Mouse (Mus musculus): ENCODE results near the gene Cmc2. TPM values are rescaled to one million over a fixed set of nuclear protein-coding genes. Genes with fewer than 3 reads are reported as not detected.

Cmc2 gene
- polyA plus RNA-seq, 1 experiment from 2014 or later = 25.7 TPM

DNA sequence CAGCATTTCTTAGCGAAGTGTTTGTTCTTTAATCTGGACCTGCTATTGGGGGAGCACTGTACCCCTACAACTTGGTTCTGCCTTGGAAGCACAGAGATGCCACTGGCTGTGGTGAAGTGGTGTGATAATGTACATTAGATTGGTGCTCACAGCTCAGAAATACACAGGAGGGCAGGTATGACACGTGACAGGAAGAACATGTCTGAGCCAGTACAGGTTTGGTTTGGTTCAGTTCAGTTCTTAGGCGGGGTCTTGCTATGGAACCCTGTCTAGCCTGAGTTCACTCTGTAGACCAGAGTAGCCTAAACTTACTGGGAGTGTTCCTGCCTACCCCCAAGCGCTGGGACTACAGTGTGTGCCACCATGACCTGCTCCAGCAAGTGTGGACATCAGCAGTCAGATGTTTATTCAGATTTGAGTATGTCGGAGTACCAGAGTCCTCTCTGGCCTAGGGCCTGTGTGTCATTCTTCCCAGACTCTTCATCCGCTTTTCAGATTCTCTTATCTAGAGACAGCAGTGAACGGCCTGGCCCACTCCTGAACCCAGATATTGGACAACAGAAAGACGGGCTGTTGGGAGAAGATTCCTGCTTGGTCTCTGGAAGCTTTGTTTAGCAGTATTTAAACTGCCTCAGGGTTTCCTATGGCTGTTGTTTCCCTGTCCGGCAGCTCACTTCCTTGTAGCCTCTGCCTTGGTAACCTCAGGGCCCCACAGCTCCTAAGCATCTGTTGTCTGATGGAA, 24.1 kb upstream of the Cmc2 start:
- H3K27me3 ChIP-seq (ENCODE audit: control insufficient read depth, insufficient read depth, low read depth, low read length) = no peaks in the 10 kb centered on the region
- no peaks in the 10 kb centered on the region for H3K36me3 ChIP-seq (ENCODE audit: control insufficient read depth, insufficient read depth, low read length)
- H3K4me2 ChIP-seq (ENCODE audit: low read length) = no peak overlapping the region
- WGBS = 91% methylated on average over 9 of the region's 9 CpGs
- H3K27ac ChIP-seq (ENCODE audit: low read length) = no peak overlapping the region
- H3K9me3 ChIP-seq (replicated peaks; ENCODE audit: control insufficient read depth, low read length, poor library complexity, severe bottlenecking) = no peaks in the 10 kb centered on the region
- H3K9ac ChIP-seq (ENCODE audit: low read depth, low read length) = no peak overlapping the region
- no peak overlapping the region for H3K4me3 ChIP-seq (ENCODE audit: low read depth, low read length)
- ATAC-seq = no peak
- H3K4me1 ChIP-seq (ENCODE audit: control insufficient read depth, insufficient read depth, low read length) = peaks cover 14% of the 10 kb centered on the region

DNA sequence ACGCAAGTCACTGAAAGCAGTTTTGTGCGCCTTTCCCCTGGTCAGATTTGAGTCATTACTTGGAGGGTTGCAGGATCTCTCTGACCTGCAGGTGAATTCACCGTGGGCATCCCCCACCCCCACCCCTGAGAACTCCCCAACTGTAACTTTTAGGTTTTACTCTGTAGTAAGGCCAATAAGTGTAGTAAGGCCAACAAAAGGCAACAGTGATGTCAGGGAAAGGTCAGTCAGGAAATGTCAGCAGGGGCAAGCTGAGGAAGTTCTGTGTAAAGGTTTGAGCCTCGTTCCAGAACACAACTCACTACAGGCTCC, 23.1 kb upstream of the Cmc2 start:
- Histone ChIP-seq H3K27me3 (ENCODE audit: control insufficient read depth, insufficient read depth, low read depth, low read length) (no peaks in the 10 kb centered on the region), H3K4me3 (ENCODE audit: low read depth, low read length) (peak overlapping the region; percentile 69), H3K4me2 (ENCODE audit: low read length) (peak overlapping the region; percentile 81), H3K9me3 (replicated peaks; ENCODE audit: control insufficient read depth, low read length, poor library complexity, severe bottlenecking) (no peaks in the 10 kb centered on the region), H3K27ac (ENCODE audit: low read length) (no peak overlapping the region), H3K4me1 (ENCODE audit: control insufficient read depth, insufficient read depth, low read length) (peaks cover 14% of the 10 kb centered on the region), H3K9ac (ENCODE audit: low read depth, low read length) (peak overlapping the region; percentile 90), H3K36me3 (ENCODE audit: control insufficient read depth, insufficient read depth, low read length) (no peaks in the 10 kb centered on the region)
- 21% methylated on average over 4 of the region's 4 CpGs for WGBS
- no peak for ATAC-seq

DNA sequence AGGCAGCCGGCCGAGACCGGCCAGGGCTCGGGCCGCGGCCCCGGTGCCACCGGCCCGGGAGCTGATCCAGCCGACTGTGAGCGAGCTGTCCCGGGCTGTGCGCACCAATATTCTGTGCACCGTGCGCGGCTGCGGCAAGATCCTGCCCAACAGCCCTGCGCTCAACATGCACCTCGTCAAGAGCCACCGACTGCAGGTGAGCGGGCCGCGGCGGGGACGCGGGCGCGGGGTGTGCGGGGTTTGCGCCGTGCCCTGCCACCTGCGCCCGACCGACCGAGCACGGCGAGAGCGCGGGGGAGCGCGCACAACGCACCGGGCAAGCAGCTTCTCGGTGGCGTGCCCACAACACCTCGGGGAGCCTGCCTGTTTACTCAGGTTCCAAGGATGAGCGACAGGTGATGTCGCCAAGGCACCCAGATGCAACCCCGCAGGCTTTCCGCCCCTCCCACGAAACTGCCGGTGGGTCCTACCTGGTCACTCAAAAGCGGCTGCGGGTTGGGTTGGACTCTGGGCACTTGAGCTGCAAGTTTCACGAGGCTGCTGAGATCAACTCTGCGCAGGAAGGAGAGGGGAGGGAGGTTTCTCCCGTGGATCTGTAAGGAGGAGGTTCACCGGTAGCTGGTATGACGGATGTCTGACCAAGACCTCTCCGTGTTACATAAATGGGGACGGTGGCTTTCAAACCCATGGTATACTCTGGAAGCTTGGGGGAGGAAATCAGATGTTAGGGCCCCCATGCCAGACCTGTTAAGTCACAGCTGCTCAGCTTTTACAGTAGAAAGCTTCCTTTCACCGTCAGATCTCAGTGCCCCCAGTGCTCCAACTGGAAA, 22.5 kb upstream of the Cmc2 start:
- Histone ChIP-seq H3K36me3 (ENCODE audit: control insufficient read depth, insufficient read depth, low read length) (no peaks in the 10 kb centered on the region), H3K9me3 (replicated peaks; ENCODE audit: control insufficient read depth, low read length, poor library complexity, severe bottlenecking) (no peaks in the 10 kb centered on the region), H3K27me3 (ENCODE audit: control insufficient read depth, insufficient read depth, low read depth, low read length) (no peaks in the 10 kb centered on the region), H3K4me3 (ENCODE audit: low read depth, low read length) (peak overlapping the region; percentile 69), H3K4me2 (ENCODE audit: low read length) (peak overlapping the region; percentile 81), H3K27ac (ENCODE audit: low read length) (peak overlapping the region; percentile 66), H3K4me1 (ENCODE audit: control insufficient read depth, insufficient read depth, low read length) (peaks cover 14% of the 10 kb centered on the region), H3K9ac (ENCODE audit: low read depth, low read length) (peak overlapping the region; percentile 90)
- WGBS = under 1% methylated on average over 62 of the region's 62 CpGs
- peak; percentile 78 for ATAC-seq

DNA sequence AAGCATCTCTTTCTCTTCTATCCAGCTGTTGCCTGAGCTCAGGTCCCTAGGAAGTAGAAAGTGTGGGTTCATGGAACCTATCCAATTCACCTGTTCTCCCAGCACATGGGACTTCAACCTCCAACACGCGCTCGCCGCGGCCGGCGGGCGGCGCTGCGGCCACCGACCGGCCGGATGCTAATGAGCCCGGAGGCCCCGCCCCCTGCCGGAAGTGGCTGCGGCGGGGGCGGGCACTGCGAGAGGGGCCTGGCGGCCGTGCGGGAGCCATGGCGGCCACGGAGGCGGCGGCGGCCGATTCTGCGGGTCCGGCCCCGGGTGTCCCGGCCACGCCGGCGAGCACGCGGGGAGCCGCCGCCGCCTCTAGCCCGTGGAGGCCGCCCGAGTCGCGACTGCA, 21.9 kb upstream of the Cmc2 start, which contains the start of gene Atmin:
Gene Atmin (plus strand): TSS at position 233 of the 394 bp plus-strand sequence.
- Histone ChIP-seq H3K4me2 (ENCODE audit: low read length) (peak within 1 kb of the TSS; percentile 81), H3K4me1 (ENCODE audit: control insufficient read depth, insufficient read depth, low read length) (peaks cover 14% of the 10 kb centered on the region), H3K27ac (ENCODE audit: low read length) (peak within 1 kb of the TSS; percentile 66), H3K9ac (ENCODE audit: low read depth, low read length) (peak within 1 kb of the TSS; percentile 90), H3K9me3 (replicated peaks; ENCODE audit: control insufficient read depth, low read length, poor library complexity, severe bottlenecking) (no peaks in the 10 kb centered on the region), H3K36me3 (ENCODE audit: control insufficient read depth, insufficient read depth, low read length) (no peaks in the 10 kb centered on the region), H3K27me3 (ENCODE audit: control insufficient read depth, insufficient read depth, low read depth, low read length) (no peaks in the 10 kb centered on the region), H3K4me3 (ENCODE audit: low read depth, low read length) (peak within 1 kb of the TSS; percentile 69)
- peak; percentile 88 for ATAC-seq
- 0% methylated on average over 46 of the region's 46 CpGs for WGBS

DNA sequence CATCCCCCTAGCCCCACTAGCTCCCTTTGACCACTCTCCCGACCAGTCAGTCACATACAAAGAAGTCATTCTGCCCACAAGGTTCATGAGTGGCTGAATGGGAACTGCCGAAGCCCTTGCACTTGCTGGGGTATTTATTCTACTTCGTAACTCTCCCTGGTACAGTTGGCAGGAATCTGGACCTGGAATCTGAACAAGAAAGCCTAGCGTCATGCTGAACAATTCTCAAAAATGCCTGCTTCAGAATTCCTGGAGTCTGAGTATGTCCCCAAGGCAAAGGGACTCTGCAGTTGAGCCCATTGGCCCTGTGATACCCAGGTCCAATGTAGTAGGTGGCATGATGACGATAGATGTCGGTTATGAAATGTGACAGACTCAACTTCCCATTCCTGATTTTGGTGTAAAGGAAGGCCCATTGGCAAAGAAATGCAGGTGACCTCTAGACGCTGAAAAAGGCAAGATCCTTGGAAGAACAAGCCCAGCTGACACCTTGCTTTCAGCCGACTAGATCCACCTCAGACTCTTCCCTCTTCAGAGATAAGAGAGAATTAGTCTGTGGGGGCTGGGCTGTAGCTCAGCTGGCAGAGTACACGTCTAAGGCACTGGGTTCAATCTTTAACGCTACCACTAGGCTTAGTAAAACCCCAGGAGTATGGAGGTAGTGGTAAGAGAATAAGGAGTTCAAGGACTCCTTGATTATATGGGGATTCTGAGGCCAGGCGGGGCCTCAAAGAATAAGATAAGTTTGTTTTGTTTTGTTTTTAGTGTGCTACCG, 21.2 kb upstream of the Cmc2 start:
- H3K27ac ChIP-seq (ENCODE audit: low read length) = no peak overlapping the region
- H3K27me3 ChIP-seq (ENCODE audit: control insufficient read depth, insufficient read depth, low read depth, low read length) = no peaks in the 10 kb centered on the region
- H3K4me2 ChIP-seq (ENCODE audit: low read length) = no peak overlapping the region
- peaks cover 14% of the 10 kb centered on the region for H3K4me1 ChIP-seq (ENCODE audit: control insufficient read depth, insufficient read depth, low read length)
- no peak overlapping the region for H3K9ac ChIP-seq (ENCODE audit: low read depth, low read length)
- no peaks in the 10 kb centered on the region for H3K9me3 ChIP-seq (replicated peaks; ENCODE audit: control insufficient read depth, low read length, poor library complexity, severe bottlenecking)
- H3K4me3 ChIP-seq (ENCODE audit: low read depth, low read length) = no peak overlapping the region; the same call in 1 of the 2 replicates
- WGBS = 76% methylated on average over 12 of the region's 12 CpGs
- no peaks in the 10 kb centered on the region for H3K36me3 ChIP-seq (ENCODE audit: control insufficient read depth, insufficient read depth, low read length)
- no peak for ATAC-seq

DNA sequence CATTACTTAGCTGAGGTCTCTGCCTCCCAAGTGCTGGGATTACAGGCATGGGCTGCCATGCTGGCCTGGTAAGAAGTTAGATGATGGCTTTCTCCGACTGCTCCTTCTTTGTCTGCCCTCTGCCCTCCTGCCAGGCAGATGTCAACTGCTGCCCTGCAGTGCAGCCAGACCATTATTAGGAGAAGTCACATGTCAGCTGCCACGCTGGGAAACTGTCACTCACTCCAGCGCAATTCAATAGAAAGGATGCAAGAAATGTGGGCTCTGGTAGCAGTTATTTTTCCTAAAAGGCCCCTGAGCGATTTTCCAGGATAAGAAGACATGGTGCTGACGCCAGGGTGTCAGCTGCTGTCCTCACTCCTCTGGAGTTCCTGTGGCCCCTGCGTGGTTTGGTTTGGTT, 14.3 kb upstream of the Cmc2 start:
- no peak overlapping the region for H3K4me2 ChIP-seq (ENCODE audit: low read length)
- no peaks in the 10 kb centered on the region for H3K27me3 ChIP-seq (ENCODE audit: control insufficient read depth, insufficient read depth, low read depth, low read length)
- H3K9ac ChIP-seq (ENCODE audit: low read depth, low read length) = no peak overlapping the region
- H3K27ac ChIP-seq (ENCODE audit: low read length) = no peak overlapping the region
- H3K4me1 ChIP-seq (ENCODE audit: control insufficient read depth, insufficient read depth, low read length) = no peaks in the 10 kb centered on the region
- 39% methylated on average over 6 of the region's 6 CpGs for WGBS
- H3K9me3 ChIP-seq (replicated peaks; ENCODE audit: control insufficient read depth, low read length, poor library complexity, severe bottlenecking) = no peaks in the 10 kb centered on the region
- ATAC-seq = no peak
- no peaks in the 10 kb centered on the region for H3K36me3 ChIP-seq (ENCODE audit: control insufficient read depth, insufficient read depth, low read length)
- no peak overlapping the region for H3K4me3 ChIP-seq (ENCODE audit: low read depth, low read length)

DNA sequence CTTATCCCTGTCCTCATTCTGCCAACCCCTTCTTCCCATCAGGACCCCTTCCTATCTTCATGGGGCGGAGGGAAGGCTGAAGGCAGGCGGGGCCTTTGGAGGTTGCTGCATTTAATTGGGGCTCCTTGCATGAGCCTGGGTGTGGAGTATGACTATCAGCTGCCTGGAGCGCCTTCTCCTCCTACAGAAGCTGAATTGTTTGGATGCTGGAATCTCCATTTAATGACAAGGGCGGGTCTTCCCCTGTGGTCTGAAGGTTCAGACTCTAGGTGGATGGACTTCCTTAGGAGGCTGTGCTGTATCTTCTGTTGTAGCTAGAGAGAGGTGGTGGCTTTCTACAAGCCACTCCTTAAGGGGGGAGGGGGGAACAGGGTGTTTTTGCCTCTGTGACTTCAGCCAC, 13.7 kb upstream of the Cmc2 start:
- no peak for ATAC-seq
- Histone ChIP-seq H3K4me3 (ENCODE audit: low read depth, low read length) (no peak overlapping the region), H3K4me2 (ENCODE audit: low read length) (no peak overlapping the region), H3K9me3 (replicated peaks; ENCODE audit: control insufficient read depth, low read length, poor library complexity, severe bottlenecking) (no peaks in the 10 kb centered on the region), H3K4me1 (ENCODE audit: control insufficient read depth, insufficient read depth, low read length) (no peaks in the 10 kb centered on the region), H3K9ac (ENCODE audit: low read depth, low read length) (no peak overlapping the region), H3K27ac (ENCODE audit: low read length) (no peak overlapping the region), H3K27me3 (ENCODE audit: control insufficient read depth, insufficient read depth, low read depth, low read length) (no peaks in the 10 kb centered on the region), H3K36me3 (ENCODE audit: control insufficient read depth, insufficient read depth, low read length) (no peaks in the 10 kb centered on the region)
- 95% methylated on average over 4 of the region's 4 CpGs for WGBS

DNA sequence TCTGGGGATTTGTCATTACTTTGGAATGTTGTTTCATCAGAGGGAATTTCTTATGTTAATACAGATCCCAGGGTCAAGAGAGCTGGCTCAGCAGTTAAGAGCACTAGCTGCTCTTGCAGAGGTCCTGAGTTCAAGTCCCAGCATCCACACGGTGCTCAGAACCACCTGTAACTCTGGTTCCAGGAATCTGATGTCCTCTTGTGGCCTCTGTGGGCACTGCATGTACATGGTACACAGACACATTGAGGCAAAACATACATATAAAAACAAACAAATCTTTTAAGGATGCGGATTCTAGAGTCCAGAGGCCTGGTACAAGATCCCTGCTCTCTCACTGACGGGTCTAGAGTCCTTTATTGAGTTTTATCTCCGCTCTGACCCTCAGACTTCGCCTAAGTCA, 7.3 kb upstream of the Cmc2 start:
- no peaks in the 10 kb centered on the region for H3K4me1 ChIP-seq (ENCODE audit: control insufficient read depth, insufficient read depth, low read length)
- no peak overlapping the region for H3K4me3 ChIP-seq (ENCODE audit: low read depth, low read length)
- no peak overlapping the region for H3K4me2 ChIP-seq (ENCODE audit: low read length)
- no peak for ATAC-seq
- H3K27me3 ChIP-seq (ENCODE audit: control insufficient read depth, insufficient read depth, low read depth, low read length) = no peaks in the 10 kb centered on the region
- 86% methylated on average over 5 of the region's 5 CpGs for WGBS
- no peaks in the 10 kb centered on the region for H3K9me3 ChIP-seq (replicated peaks; ENCODE audit: control insufficient read depth, low read length, poor library complexity, severe bottlenecking)
- no peaks in the 10 kb centered on the region for H3K36me3 ChIP-seq (ENCODE audit: control insufficient read depth, insufficient read depth, low read length)
- no peak overlapping the region for H3K9ac ChIP-seq (ENCODE audit: low read depth, low read length)
- no peak overlapping the region for H3K27ac ChIP-seq (ENCODE audit: low read length)
